Mouse (Mus musculus): ENCODE data around the gene Eif2s3x. TPM values are rescaled to one million over a fixed set of nuclear protein-coding genes. Genes with fewer than 3 reads are reported as not detected.
A peak's percentile ranks its signal among the peaks of the same experiment; 100 is the strongest.
"Not testable (repeated sequence)": the region's sequence is repeated elsewhere in the genome, so short reads cannot be mapped to it uniquely, and the experiment has no call there.

Eif2s3x gene
- polyA plus RNA-seq, 1 experiment from 2014 or later, result 37.0 TPM

DNA sequence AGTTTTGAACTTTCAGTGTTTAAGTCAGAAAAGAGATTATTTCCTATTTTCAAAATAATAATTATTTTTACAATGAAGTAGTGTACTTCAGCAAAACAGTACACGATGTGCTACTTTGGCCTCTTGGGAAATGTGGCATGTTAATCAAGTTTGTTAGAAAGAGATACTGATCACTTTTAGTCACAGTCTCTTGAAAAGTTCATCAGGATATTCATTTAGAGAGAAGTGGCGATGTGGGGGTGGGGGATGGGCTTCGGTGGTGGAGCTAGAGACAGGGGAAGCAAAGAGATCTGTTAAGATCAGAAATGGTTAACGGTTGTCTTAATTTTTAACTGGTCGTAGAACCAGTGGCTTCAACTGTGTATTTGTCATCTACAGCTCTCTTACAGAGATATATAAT is 20.8 kb upstream of the Eif2s3x start:
- TF ChIP-seq CTCF (IDR thresholded peaks at IDR 0.05; ENCODE audit: low read depth), result no peak
- TF ChIP-seq EP300 (optimal IDR thresholded peaks at IDR 0.05), result no peak
- Histone ChIP-seq H3K27ac (replicated peaks) (no peak overlapping the region), H3K4me2 (replicated peaks; ENCODE audit: low read depth) (no peak overlapping the region), H3K4me1 (replicated peaks; ENCODE audit: control insufficient read depth, insufficient read depth) (no peaks in the 10 kb centered on the region), H3K9ac (ENCODE audit: low read length) (no peak overlapping the region), H3K9me3 (ENCODE audit: control insufficient read depth, low read length) (no peaks in the 10 kb centered on the region), H3K27me3 (ENCODE audit: control insufficient read depth, insufficient read depth, low read length) (no peaks in the 10 kb centered on the region), H3K36me3 (ENCODE audit: control insufficient read depth, insufficient read depth, low read length) (no peaks in the 10 kb centered on the region), H3K4me3 (ENCODE audit: low read depth, low read length) (0 out of 2 replicates have a peak overlapping the region, but pooled peaks have one; percentile 66)
- 33% methylated on average over 5 of the region's 5 CpGs for WGBS
- DNase-seq (ENCODE audit: low spot score) (no peak), ATAC-seq (ENCODE audit: low FRiP score, low TSS enrichment) (no peak)

DNA sequence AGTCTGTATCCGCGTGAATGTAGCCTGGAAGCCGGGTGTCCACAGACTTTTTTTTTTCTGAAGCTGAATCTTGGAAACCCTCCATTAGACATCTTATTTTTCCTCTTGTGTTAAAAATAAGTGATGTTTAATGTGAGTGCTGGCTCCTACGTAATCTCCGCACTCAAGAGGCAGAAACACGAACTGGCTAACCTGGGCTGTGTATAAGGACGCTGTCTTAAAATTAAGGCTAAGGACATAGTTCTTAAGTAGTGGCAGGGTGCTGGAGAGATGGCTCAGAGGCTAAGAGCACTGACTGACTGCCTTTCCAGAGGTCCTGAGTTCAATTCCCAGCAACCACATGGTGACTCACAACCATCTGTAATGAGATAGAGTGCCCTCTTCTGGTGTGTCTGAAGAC is 722 bp upstream of the Eif2s3x start:
- Histone ChIP-seq H3K9me3 (ENCODE audit: control insufficient read depth, low read length) (no peaks in the 10 kb centered on the region), H3K9ac (ENCODE audit: low read length) (0 out of 2 replicates have a peak overlapping the region, but pooled peaks have one; percentile 23), H3K4me1 (replicated peaks; ENCODE audit: control insufficient read depth, insufficient read depth) (no peaks in the 10 kb centered on the region), H3K27me3 (ENCODE audit: control insufficient read depth, insufficient read depth, low read length) (no peaks in the 10 kb centered on the region), H3K4me3 (ENCODE audit: low read depth, low read length) (peak overlapping the region; percentile 61), H3K36me3 (ENCODE audit: control insufficient read depth, insufficient read depth, low read length) (no peaks in the 10 kb centered on the region; the same call in 1 of the 2 replicates), H3K4me2 (replicated peaks; ENCODE audit: low read depth) (peak overlapping the region; percentile 58), H3K27ac (replicated peaks) (peak overlapping the region; percentile 75)
- no peak for DNase-seq (ENCODE audit: low spot score)
- no peak for ATAC-seq (ENCODE audit: low FRiP score, low TSS enrichment)
- 5% methylated on average over 7 of the region's 7 CpGs for WGBS
- TF ChIP-seq EP300 (optimal IDR thresholded peaks at IDR 0.05), result no peak
- peak; percentile 30; the same call in 1 of the 2 replicates for TF ChIP-seq CTCF (IDR thresholded peaks at IDR 0.05; ENCODE audit: low read depth)

- Histone ChIP-seq H3K9me3 (ENCODE audit: control insufficient read depth, low read length) (no peaks in the 10 kb centered on the region), H3K4me3 (ENCODE audit: low read depth, low read length) (peak overlapping the region; percentile 61), H3K27me3 (ENCODE audit: control insufficient read depth, insufficient read depth, low read length) (no peaks in the 10 kb centered on the region), H3K27ac (replicated peaks) (peak overlapping the region; percentile 75), H3K36me3 (ENCODE audit: control insufficient read depth, insufficient read depth, low read length) (no peaks in the 10 kb centered on the region; the same call in 1 of the 2 replicates), H3K4me1 (replicated peaks; ENCODE audit: control insufficient read depth, insufficient read depth) (no peaks in the 10 kb centered on the region), H3K9ac (ENCODE audit: low read length) (peak overlapping the region; percentile 71), H3K4me2 (replicated peaks; ENCODE audit: low read depth) (peak overlapping the region; percentile 58)
- DNase-seq (ENCODE audit: low spot score) (no peak), ATAC-seq (ENCODE audit: low FRiP score, low TSS enrichment) (peak; percentile 69)
- WGBS, result under 1% methylated on average over 12 of the region's 12 CpGs
- TF ChIP-seq CTCF (IDR thresholded peaks at IDR 0.05; ENCODE audit: low read depth) (no peak), EP300 (optimal IDR thresholded peaks at IDR 0.05) (no peak)
Measured at GRCm38 (mm10) chrX:94212264-94212596, 432 bp downstream of the Eif2s3x start.

- no peak for ATAC-seq (ENCODE audit: low FRiP score, low TSS enrichment)
- WGBS, result 79% methylated on average over 5 of the region's 5 CpGs
Measured at GRCm38 (mm10) chrX:94197789-94198188, 14.9 kb downstream of the Eif2s3x start.

GRCm38 (mm10) chrX:94193901-94194300 is 18.8 kb downstream of the Eif2s3x start:
- WGBS, result 77% methylated on average over 4 of the region's 4 CpGs
- not testable (repeated sequence) for H3K27me3 ChIP-seq (ENCODE audit: control insufficient read depth, insufficient read depth, low read length); H3K36me3 ChIP-seq (ENCODE audit: control insufficient read depth, insufficient read depth, low read length)

More at GRCm38 (mm10) chrX:94197789-94198188, 14.9 kb downstream of the Eif2s3x start:
- H3K27ac ChIP-seq (replicated peaks), result no peak overlapping the region
- H3K27me3 ChIP-seq (ENCODE audit: control insufficient read depth, insufficient read depth, low read length), result no peaks in the 10 kb centered on the region
- no peaks in the 10 kb centered on the region for H3K4me1 ChIP-seq (replicated peaks; ENCODE audit: control insufficient read depth, insufficient read depth)
- H3K36me3 ChIP-seq (ENCODE audit: control insufficient read depth, insufficient read depth, low read length), result peaks cover 13% of the 10 kb centered on the region; the same call in 1 of the 2 replicates
- peak; percentile 21 for DNase-seq (ENCODE audit: low spot score)
- no peak overlapping the region for H3K4me3 ChIP-seq (ENCODE audit: low read depth, low read length)
- H3K9ac ChIP-seq (ENCODE audit: low read length), result no peak overlapping the region
- TF ChIP-seq EP300 (optimal IDR thresholded peaks at IDR 0.05) (no peak), CTCF (IDR thresholded peaks at IDR 0.05; ENCODE audit: low read depth) (peak; percentile 55)
- no peak overlapping the region for H3K4me2 ChIP-seq (replicated peaks; ENCODE audit: low read depth)
- no peaks in the 10 kb centered on the region for H3K9me3 ChIP-seq (ENCODE audit: control insufficient read depth, low read length)

DNA sequence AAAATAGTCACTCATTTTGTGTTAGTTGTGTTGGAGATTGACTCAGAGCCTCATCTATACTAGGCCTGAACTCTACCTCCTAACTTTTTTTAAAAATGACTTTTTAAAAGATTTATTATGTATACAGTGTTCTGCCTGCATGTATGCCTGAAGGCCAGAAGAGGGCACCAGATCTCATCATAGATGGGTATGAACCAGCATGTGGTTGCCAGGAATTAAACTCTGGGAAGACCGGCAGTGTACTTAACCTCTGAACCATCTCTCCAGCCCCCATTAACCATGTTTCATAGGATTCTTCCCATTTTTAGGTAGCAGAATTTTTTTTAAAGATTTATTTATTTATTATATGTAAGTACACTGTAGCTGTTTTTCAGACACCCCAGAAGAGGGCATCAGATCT is 27.5 kb downstream of the Eif2s3x start:
- no peaks in the 10 kb centered on the region for H3K9me3 ChIP-seq (ENCODE audit: control insufficient read depth, low read length)

More at GRCm38 (mm10) chrX:94193901-94194300, 18.8 kb downstream of the Eif2s3x start:
- not testable (repeated sequence) for H3K4me2 ChIP-seq (replicated peaks; ENCODE audit: low read depth); H3K4me3 ChIP-seq (ENCODE audit: low read depth, low read length); ATAC-seq (ENCODE audit: low FRiP score, low TSS enrichment); H3K4me1 ChIP-seq (replicated peaks; ENCODE audit: control insufficient read depth, insufficient read depth); H3K9me3 ChIP-seq (ENCODE audit: control insufficient read depth, low read length); H3K27ac ChIP-seq (replicated peaks); H3K9ac ChIP-seq (ENCODE audit: low read length)
- DNase-seq (ENCODE audit: low spot score), result peak; percentile 15
- peak; percentile 67 for TF ChIP-seq CTCF (IDR thresholded peaks at IDR 0.05; ENCODE audit: low read depth)

More for the DNA sequence above, 27.5 kb downstream of the Eif2s3x start:
- H3K9ac ChIP-seq (ENCODE audit: low read length), result no peak overlapping the region
- no peak overlapping the region for H3K27ac ChIP-seq (replicated peaks)
- H3K27me3 ChIP-seq (ENCODE audit: control insufficient read depth, insufficient read depth, low read length), result no peaks in the 10 kb centered on the region
- no peak for DNase-seq (ENCODE audit: low spot score)
- peak; percentile 45; the same call in 1 of the 2 replicates for ATAC-seq (ENCODE audit: low FRiP score, low TSS enrichment)
- no peaks in the 10 kb centered on the region for H3K36me3 ChIP-seq (ENCODE audit: control insufficient read depth, insufficient read depth, low read length)
- 38% methylated on average over 1 of the region's 1 CpGs for WGBS
- no peak overlapping the region for H3K4me3 ChIP-seq (ENCODE audit: low read depth, low read length)
- H3K4me1 ChIP-seq (replicated peaks; ENCODE audit: control insufficient read depth, insufficient read depth), result no peaks in the 10 kb centered on the region
- no peak overlapping the region for H3K4me2 ChIP-seq (replicated peaks; ENCODE audit: low read depth)
- TF ChIP-seq CTCF (IDR thresholded peaks at IDR 0.05; ENCODE audit: low read depth) (peak; percentile 64), EP300 (optimal IDR thresholded peaks at IDR 0.05) (no peak)

Data from stomach, postnatal 0 days (tissue).